Comparison of ENCODE assay signal across 12 mouse cellular contexts in the genomic region with DNA sequence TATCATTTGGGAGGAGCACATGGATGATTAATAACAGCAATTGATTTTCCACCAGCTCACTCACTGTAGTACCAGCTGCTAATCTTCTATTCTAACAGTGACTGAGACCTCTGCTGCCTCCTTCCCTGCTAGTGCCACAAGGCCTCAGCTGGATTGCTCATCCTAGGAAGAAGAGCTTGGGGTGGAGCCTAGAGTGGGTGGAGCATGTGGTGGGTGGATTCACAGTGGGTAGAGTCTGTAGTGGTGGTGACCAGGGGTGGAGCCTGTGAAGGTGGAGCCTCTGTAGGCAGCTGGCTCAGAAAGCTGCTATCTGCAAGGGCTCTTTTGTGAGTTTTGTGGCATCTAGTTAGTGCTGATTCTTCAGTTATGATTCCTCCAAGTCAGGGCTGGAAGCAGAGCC.
DNase-seq lines count a peak whose midpoint lies in the region; ATAC-seq lines count a peak whose summit lies in the region.
"Had no signal": no experiment of that assay in that cellular context is flagged by ENCODE, and none has a peak within 500 bp of the region (broad histone marks: within the 10 kb centered on the region; RNA-seq: fewer than 3 reads in every experiment).

No protein-coding gene starts in this region.

- peak; percentile 36 for DNase-seq in layer of hippocampus, adult 9-11 months
- DNase-seq in layer of hippocampus, adult 11-12 months (ENCODE audit: low spot score): no peak
- DNase-seq in ES-CJ7 (ENCODE audit: low read depth, low spot score) (peak; percentile 12), ZHBTc4 (ENCODE audit: low read depth, low spot score) (peak; percentile 60)
- peak; percentile 7 for DNase-seq in fibroblast of lung, adult 2 months (ENCODE audit: low read depth)
- no peak for DNase-seq in heart, adult 8-10 months (ENCODE audit: low spot score)
- no peak for DNase-seq in forebrain, embryonic 14.5 days (ENCODE audit: low spot score)

- no peak overlapping the region for H3K4me3 ChIP-seq in forebrain, embryonic 14.5 days (ENCODE audit: low read depth, low read length)
- H3K4me3 ChIP-seq: embryonic facial prominence, embryonic 12.5 days; limb, embryonic 15.5 days had no signal

- no peaks in the 10 kb centered on the region for H3K9me3 ChIP-seq in forebrain, embryonic 14.5 days (replicated peaks; ENCODE audit: control insufficient read depth, low read length)
- H3K9me3 ChIP-seq: embryonic facial prominence, embryonic 12.5 days; limb, embryonic 15.5 days had no signal

- no peaks in the 10 kb centered on the region for H3K27me3 ChIP-seq in forebrain, embryonic 14.5 days (replicated peaks; ENCODE audit: control insufficient read depth, insufficient read depth, low read length)
- H3K27me3 ChIP-seq: embryonic facial prominence, embryonic 12.5 days; limb, embryonic 15.5 days had no signal

- no peak for ATAC-seq in forebrain, embryonic 14.5 days
- ATAC-seq: intestine, postnatal 0 days had no signal

- no peak overlapping the region for H3K9ac ChIP-seq in forebrain, embryonic 14.5 days (ENCODE audit: low read length)
- H3K9ac ChIP-seq: embryonic facial prominence, embryonic 12.5 days; limb, embryonic 15.5 days had no signal

- H3K27ac ChIP-seq in forebrain, embryonic 14.5 days (ENCODE audit: low read depth, low read length): no peak overlapping the region
- H3K27ac ChIP-seq: embryonic facial prominence, embryonic 12.5 days; limb, embryonic 15.5 days had no signal

- H3K36me3 ChIP-seq in forebrain, embryonic 14.5 days (ENCODE audit: control insufficient read depth, insufficient read depth, low read length): no peaks in the 10 kb centered on the region
- H3K36me3 ChIP-seq: embryonic facial prominence, embryonic 12.5 days; limb, embryonic 15.5 days had no signal

- H3K4me1 ChIP-seq in forebrain, embryonic 14.5 days (ENCODE audit: control insufficient read depth, insufficient read depth, low read length): no peaks in the 10 kb centered on the region
- H3K4me1 ChIP-seq: embryonic facial prominence, embryonic 12.5 days; limb, embryonic 15.5 days had no signal

- no peak overlapping the region for H3K4me2 ChIP-seq in forebrain, embryonic 14.5 days (ENCODE audit: low read length)
- H3K4me2 ChIP-seq: embryonic facial prominence, embryonic 12.5 days; heart, embryonic 11.5 days; limb, embryonic 15.5 days; midbrain, embryonic 11.5 days had no signal

Comparison
In these comparisons a context has a peak if more than half of its experiments do, and no peak if none do; other contexts are left out.
1. DNase-seq: peak in layer of hippocampus, adult 9-11 months (single experiment), ES-CJ7 (single experiment), ZHBTc4 (single experiment) and fibroblast of lung, adult 2 months (single experiment); none in layer of hippocampus, adult 11-12 months (single experiment), heart, adult 8-10 months (single experiment) and forebrain, embryonic 14.5 days (single experiment).